Mouse (Mus musculus): ENCODE measurements around the gene A4galt.

DNA sequence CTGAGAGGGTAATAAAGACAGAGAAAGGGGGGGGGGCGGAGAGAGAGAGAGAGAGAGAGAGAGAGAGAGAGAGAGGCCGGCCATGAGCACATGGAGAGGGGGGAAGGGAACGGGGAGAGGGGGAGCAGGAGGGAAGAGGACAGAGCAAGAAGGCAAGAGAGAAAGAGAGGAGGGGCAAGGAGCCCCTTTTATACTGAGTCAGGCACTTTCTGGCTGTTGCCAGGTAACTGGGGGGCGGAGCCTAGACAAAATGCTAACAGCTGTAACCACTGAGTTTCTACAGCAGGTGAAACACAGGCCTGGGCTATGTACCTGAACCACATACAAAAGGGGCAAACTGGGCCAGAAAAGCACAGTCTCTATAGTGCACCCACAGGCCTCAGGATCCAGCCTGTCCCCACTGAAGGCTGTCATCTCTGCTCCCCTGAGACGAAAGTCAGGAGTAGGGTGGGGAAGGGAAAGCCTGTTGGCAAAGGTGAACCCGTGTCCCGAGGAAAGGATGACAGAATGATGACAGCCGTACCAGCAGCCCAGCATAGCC is 45.3 kb upstream of the A4galt start:
- TF ChIP-seq CTCF (IDR thresholded peaks at IDR 0.05; ENCODE audit: borderline replicate concordance, insufficient read depth, low read depth, low read length) = no peak
- TF ChIP-seq POLR2A (IDR thresholded peaks at IDR 0.05; ENCODE audit: borderline replicate concordance, insufficient read depth, low read length) = no peak
